Mouse (Mus musculus): Measurements from ENCODE around the gene Mark1. TPM values are rescaled to one million over a fixed set of nuclear protein-coding genes. Genes with fewer than 3 reads are reported as not detected.

Mark1 gene
- polyA plus RNA-seq, 1 experiment, result not detected

DNA sequence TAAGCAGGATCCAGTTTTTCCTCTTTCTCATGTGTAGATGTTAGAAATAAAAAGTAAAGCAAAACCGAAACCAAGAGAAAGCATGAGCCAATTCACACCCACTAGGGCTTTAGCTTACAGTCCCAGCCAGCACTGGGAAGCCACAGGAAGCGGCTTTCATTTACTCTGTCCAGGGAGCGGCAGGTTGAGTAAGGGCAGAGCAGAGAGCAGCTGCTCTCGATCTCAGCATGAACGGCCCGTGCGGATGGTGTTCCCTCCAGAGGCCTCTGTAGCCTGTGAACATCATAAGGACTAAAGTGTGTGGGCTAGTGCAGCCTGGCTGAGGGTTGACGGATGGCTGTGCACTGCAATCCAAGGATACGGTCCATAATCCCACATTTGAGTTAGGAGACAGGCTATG lies 90.8 kb downstream of the Mark1 start:
- no peak overlapping the region for H3K4me3 ChIP-seq
- no peak overlapping the region for H3ac ChIP-seq (ENCODE audit: control insufficient read depth, insufficient read length)
- no peaks in the 10 kb centered on the region for H3K27me3 ChIP-seq (ENCODE audit: control insufficient read depth, insufficient read depth, insufficient read length)
- TF ChIP-seq SRF (IDR thresholded peaks at IDR 0.05; ENCODE audit: control insufficient read depth, insufficient read length, low read depth) (no peak), MYOD1 (IDR thresholded peaks at IDR 0.05; ENCODE audit: control insufficient read depth in 1 of 3, insufficient read length in 2 of 3, low read depth in 2 of 3) (peak in 2 of 3 experiments; percentile 41 to 67), CEBPB (IDR thresholded peaks at IDR 0.05; ENCODE audit: insufficient read depth, poor library complexity, severe bottlenecking) (no peak), MYOG (IDR thresholded peaks at IDR 0.05; ENCODE audit: control insufficient read depth in 1 of 3, insufficient read depth in 1 of 3, insufficient read length in 2 of 3, low read depth in 2 of 3) (no peak), TCF3 (IDR thresholded peaks at IDR 0.05; ENCODE audit: insufficient read length, low read depth) (no peak), REST (IDR thresholded peaks at IDR 0.05; ENCODE audit: insufficient read depth, insufficient read length) (no peak)
- H3K36me3 ChIP-seq (ENCODE audit: control insufficient read depth, insufficient read depth), result no peaks in the 10 kb centered on the region
- peak overlapping the region; percentile 47 for H3K4me2 ChIP-seq (ENCODE audit: low read depth)
- no peaks in the 10 kb centered on the region for H3K79me2 ChIP-seq (ENCODE audit: control insufficient read depth, insufficient read depth)

DNA sequence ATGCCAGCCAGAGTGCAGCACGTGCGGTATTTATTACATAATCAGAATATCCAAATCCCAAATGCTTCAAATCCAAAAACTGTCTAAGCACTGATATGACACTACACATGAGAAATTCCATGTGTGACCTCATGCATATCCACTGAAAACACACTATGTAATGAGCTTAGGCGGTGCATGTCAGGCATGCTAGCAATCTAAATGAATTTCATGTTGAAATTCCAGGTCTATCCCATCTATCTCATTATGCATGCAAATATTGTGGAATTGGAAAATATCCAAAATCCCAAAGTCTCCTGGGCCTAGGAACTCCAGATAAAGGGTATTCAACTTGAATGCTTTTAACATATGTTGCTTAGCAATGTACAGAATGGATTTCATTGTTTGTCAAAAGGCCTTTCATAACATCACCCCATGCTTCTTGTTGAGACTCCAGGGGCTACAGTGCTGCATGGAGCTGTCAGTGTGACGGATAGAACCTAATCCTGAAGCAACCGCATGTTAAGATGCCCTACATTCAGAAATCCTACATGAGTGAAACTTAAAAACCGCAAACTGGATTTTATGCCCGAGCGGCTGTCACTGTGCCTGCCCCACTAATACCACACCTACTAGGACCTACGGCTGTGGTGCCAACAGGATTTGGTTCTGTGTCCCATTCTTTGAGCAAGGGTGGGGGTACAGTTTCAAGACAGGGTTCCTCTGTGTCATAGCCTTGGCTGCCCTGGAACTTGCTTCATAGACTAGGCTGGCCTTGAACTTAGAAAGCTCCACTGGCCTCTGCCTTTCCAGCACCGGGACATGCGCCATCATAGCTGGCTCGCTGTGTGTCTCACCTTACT lies 93.2 kb downstream of the Mark1 start:
- Histone ChIP-seq H3K36me3 (ENCODE audit: control insufficient read depth, insufficient read depth) (no peaks in the 10 kb centered on the region), H3K79me2 (ENCODE audit: control insufficient read depth, insufficient read depth) (no peaks in the 10 kb centered on the region), H3K27me3 (ENCODE audit: control insufficient read depth, insufficient read depth, insufficient read length) (peaks cover 3% of the 10 kb centered on the region), H3ac (ENCODE audit: control insufficient read depth, insufficient read length) (no peak overlapping the region), H3K4me3 (no peak overlapping the region), H3K4me2 (ENCODE audit: low read depth) (no peak overlapping the region)
- TF ChIP-seq MYOD1 (IDR thresholded peaks at IDR 0.05; ENCODE audit: control insufficient read depth in 1 of 3, insufficient read length in 2 of 3, low read depth in 2 of 3), result no peak

DNA sequence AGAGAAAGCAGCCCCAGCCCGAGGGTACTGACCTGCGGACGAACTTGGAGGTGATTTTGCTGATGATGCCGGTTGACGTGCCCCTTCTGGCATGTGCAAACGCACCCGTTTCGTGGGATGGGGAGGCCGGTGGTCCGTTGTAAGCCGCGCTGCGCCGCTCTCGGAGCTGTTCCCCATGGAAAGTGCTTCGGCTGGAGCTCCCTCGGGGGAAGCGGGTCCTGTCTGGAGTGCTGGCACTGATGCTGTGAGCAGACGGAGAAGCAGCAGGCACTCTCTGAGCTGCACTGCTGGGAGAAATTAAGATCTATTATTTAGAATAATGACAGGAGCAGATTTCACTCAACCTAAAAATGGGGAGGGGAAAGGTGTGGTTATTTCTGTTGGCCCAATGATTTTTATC lies 94.0 kb downstream of the Mark1 start:
- Histone ChIP-seq H3ac (ENCODE audit: control insufficient read depth, insufficient read length) (no peak overlapping the region), H3K4me3 (no peak overlapping the region), H3K27me3 (ENCODE audit: control insufficient read depth, insufficient read depth, insufficient read length) (peaks cover 6% of the 10 kb centered on the region), H3K36me3 (ENCODE audit: control insufficient read depth, insufficient read depth) (no peaks in the 10 kb centered on the region), H3K79me2 (ENCODE audit: control insufficient read depth, insufficient read depth) (no peaks in the 10 kb centered on the region), H3K4me2 (ENCODE audit: low read depth) (no peak overlapping the region)
- TF ChIP-seq MYOD1 (IDR thresholded peaks at IDR 0.05; ENCODE audit: control insufficient read depth in 1 of 3, insufficient read length in 2 of 3, low read depth in 2 of 3) (no peak), TCF12 (IDR thresholded peaks at IDR 0.05; ENCODE audit: insufficient read depth, poor library complexity, severe bottlenecking) (no peak), USF1 (IDR thresholded peaks at IDR 0.05; ENCODE audit: low read depth) (no peak), CEBPB (IDR thresholded peaks at IDR 0.05; ENCODE audit: insufficient read depth, poor library complexity, severe bottlenecking) (no peak), POLR2AphosphoS2 (IDR thresholded peaks at IDR 0.05; ENCODE audit: insufficient read length, low read depth) (no peak), E2F4 (IDR thresholded peaks at IDR 0.05; ENCODE audit: insufficient read depth) (no peak), MYOG (IDR thresholded peaks at IDR 0.05; ENCODE audit: control insufficient read depth in 1 of 3, insufficient read depth in 1 of 3, insufficient read length in 2 of 3, low read depth in 2 of 3) (no peak), POLR2A (IDR thresholded peaks at IDR 0.05; ENCODE audit: insufficient read length, low read depth) (no peak), TCF3 (IDR thresholded peaks at IDR 0.05; ENCODE audit: insufficient read length, low read depth) (no peak), REST (IDR thresholded peaks at IDR 0.05; ENCODE audit: insufficient read depth, insufficient read length) (no peak), MAX (IDR thresholded peaks at IDR 0.05; ENCODE audit: low read depth) (no peak), SRF (IDR thresholded peaks at IDR 0.05; ENCODE audit: control insufficient read depth, insufficient read length, low read depth) (no peak)

DNA sequence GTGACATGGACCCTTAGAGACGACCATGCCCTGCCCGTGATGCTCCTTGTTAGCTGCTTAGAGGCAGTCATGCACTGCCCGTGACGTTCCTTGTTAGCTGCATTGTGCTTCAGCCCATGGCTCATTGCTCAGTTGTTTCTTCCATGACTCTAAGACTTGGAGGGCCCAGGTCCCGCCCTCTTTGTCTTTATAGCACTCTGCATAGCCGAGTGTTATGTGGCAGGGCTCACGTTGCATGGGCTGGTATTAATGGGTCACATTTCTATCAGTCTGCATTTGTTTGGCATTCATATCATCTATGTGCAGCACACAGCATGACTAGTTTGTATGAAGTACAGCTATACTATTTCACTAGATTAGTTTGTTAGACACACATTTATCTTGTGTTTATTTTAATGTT lies 95.7 kb downstream of the Mark1 start:
- Histone ChIP-seq H3K4me3 (no peak overlapping the region), H3K79me2 (ENCODE audit: control insufficient read depth, insufficient read depth) (no peaks in the 10 kb centered on the region), H3K27me3 (ENCODE audit: control insufficient read depth, insufficient read depth, insufficient read length) (peaks cover 12% of the 10 kb centered on the region), H3K4me2 (ENCODE audit: low read depth) (no peak overlapping the region), H3K36me3 (ENCODE audit: control insufficient read depth, insufficient read depth) (no peaks in the 10 kb centered on the region), H3ac (ENCODE audit: control insufficient read depth, insufficient read length) (no peak overlapping the region)
- no peak for TF ChIP-seq SRF (IDR thresholded peaks at IDR 0.05; ENCODE audit: control insufficient read depth, insufficient read length, low read depth)
- TF ChIP-seq CEBPB (IDR thresholded peaks at IDR 0.05; ENCODE audit: insufficient read depth, poor library complexity, severe bottlenecking), result no peak
- TF ChIP-seq E2F4 (IDR thresholded peaks at IDR 0.05; ENCODE audit: insufficient read depth), result no peak
- no peak for TF ChIP-seq REST (IDR thresholded peaks at IDR 0.05; ENCODE audit: insufficient read depth, insufficient read length)
- TF ChIP-seq TCF12 (IDR thresholded peaks at IDR 0.05; ENCODE audit: insufficient read depth, poor library complexity, severe bottlenecking), result no peak
- TF ChIP-seq MYOG (IDR thresholded peaks at IDR 0.05; ENCODE audit: control insufficient read depth in 1 of 3, insufficient read depth in 1 of 3, insufficient read length in 2 of 3, low read depth in 2 of 3), result no peak
- TF ChIP-seq POLR2AphosphoS2 (IDR thresholded peaks at IDR 0.05; ENCODE audit: insufficient read length, low read depth), result no peak
- no peak for TF ChIP-seq POLR2A (IDR thresholded peaks at IDR 0.05; ENCODE audit: insufficient read length, low read depth)
- no peak for TF ChIP-seq MAX (IDR thresholded peaks at IDR 0.05; ENCODE audit: low read depth)
- TF ChIP-seq MYOD1 (IDR thresholded peaks at IDR 0.05; ENCODE audit: control insufficient read depth in 1 of 3, insufficient read length in 2 of 3, low read depth in 2 of 3), result no peak
- no peak for TF ChIP-seq USF1 (IDR thresholded peaks at IDR 0.05; ENCODE audit: low read depth)
- TF ChIP-seq TCF3 (IDR thresholded peaks at IDR 0.05; ENCODE audit: insufficient read length, low read depth), result no peak

DNA sequence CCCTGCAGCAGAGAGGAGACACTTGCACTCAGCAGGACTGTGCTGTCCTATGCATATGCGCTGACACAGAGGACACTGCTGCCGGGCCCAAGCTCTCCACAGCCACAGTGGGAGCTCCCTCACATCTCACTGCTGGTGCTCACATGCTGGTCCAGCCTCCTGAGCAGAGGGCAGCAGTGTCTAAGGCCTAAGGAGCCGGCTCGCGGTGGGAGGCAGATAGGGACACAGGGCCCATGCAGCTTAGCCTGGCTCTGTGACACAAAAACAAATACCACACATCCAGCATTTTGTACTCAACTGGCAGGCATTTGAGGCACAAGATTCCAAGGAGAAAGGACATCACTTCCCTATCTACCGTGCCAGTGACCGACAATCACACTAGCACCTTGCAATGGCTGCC lies 96.5 kb downstream of the Mark1 start:
- Histone ChIP-seq H3K36me3 (ENCODE audit: control insufficient read depth, insufficient read depth) (no peaks in the 10 kb centered on the region), H3K79me2 (ENCODE audit: control insufficient read depth, insufficient read depth) (no peaks in the 10 kb centered on the region), H3K27me3 (ENCODE audit: control insufficient read depth, insufficient read depth, insufficient read length) (peaks cover 12% of the 10 kb centered on the region), H3ac (ENCODE audit: control insufficient read depth, insufficient read length) (no peak overlapping the region), H3K4me2 (ENCODE audit: low read depth) (no peak overlapping the region), H3K4me3 (no peak overlapping the region)
- TF ChIP-seq POLR2AphosphoS2 (IDR thresholded peaks at IDR 0.05; ENCODE audit: insufficient read length, low read depth) (no peak), REST (IDR thresholded peaks at IDR 0.05; ENCODE audit: insufficient read depth, insufficient read length) (no peak)

Data from myocyte (in vitro differentiated cells).